Mouse (Mus musculus) adrenal gland, postnatal 36 days (tissue): ENCODE data around the gene Rab44. TPM values are rescaled to one million over a fixed set of nuclear protein-coding genes. Genes with fewer than 3 reads are reported as not detected.

Experiments used
- DNase-seq, 2 experiments: peaks; one replicate each; pipeline ENCODE4 v3.0.0; 2021; ENCODE audit warnings: mixed read lengths in 1 of 2
- total RNA-seq, 2 experiments: library from RNA; stranded (reverse); gene quantifications; 2 replicates each; pipeline ENCODE4 v1.2.3; 2021

The Rab44 gene
- total RNA-seq, 2 experiments from 2014 or later = 0.20 to 0.50 TPM

- DNase-seq = peak; percentile 57 to 59
Observed at GRCm38 (mm10) chr17:29168996-29169601, 55.2 kb downstream of the Rab44 start.

GRCm38 (mm10) chr17:29170431-29171000 is 56.6 kb downstream of the Rab44 start:
- DNase-seq = no peak

- DNase-seq = peak; percentile 86 to 90
Observed at GRCm38 (mm10) chr17:29171001-29171772, 57.2 kb downstream of the Rab44 start.

- peak in 1 of 2 experiments; percentile 53 for DNase-seq
Observed at GRCm38 (mm10) chr17:29172062-29172461, 58.1 kb downstream of the Rab44 start.

GRCm38 (mm10) chr17:29173165-29173564 is 59.2 kb downstream of the Rab44 start:
- no peak for DNase-seq

GRCm38 (mm10) chr17:29175693-29176092 is 61.7 kb downstream of the Rab44 start:
- no peak for DNase-seq

- peak; percentile 69 to 81 for DNase-seq
Observed at GRCm38 (mm10) chr17:29176391-29177267, 62.7 kb downstream of the Rab44 start.

GRCm38 (mm10) chr17:29178503-29179059 is 64.6 kb downstream of the Rab44 start:
- DNase-seq = no peak

GRCm38 (mm10) chr17:29179917-29180316 is 66.0 kb downstream of the Rab44 start:
- no peak for DNase-seq

- no peak for DNase-seq
Observed at GRCm38 (mm10) chr17:29180406-29181127, 66.6 kb downstream of the Rab44 start.

GRCm38 (mm10) chr17:29181751-29182150 is 67.8 kb downstream of the Rab44 start:
- DNase-seq = no peak

GRCm38 (mm10) chr17:29183162-29183561 is 69.2 kb downstream of the Rab44 start:
- DNase-seq = no peak

GRCm38 (mm10) chr17:29185376-29186046 is 71.6 kb downstream of the Rab44 start:
- no peak for DNase-seq

GRCm38 (mm10) chr17:29186989-29187859 is 73.3 kb downstream of the Rab44 start:
- DNase-seq = no peak

GRCm38 (mm10) chr17:29188989-29189388 is 75.0 kb downstream of the Rab44 start:
- no peak for DNase-seq

- DNase-seq = no peak
Observed at GRCm38 (mm10) chr17:29195579-29195978, 81.6 kb downstream of the Rab44 start.
